Mouse (Mus musculus): ENCODE data around the gene Isy1.

GRCm38 (mm10) chr6:87786621-87787020, 52.0 kb downstream of the Isy1 start:
- no peak for TF ChIP-seq POLR2A (IDR thresholded peaks at IDR 0.05; ENCODE audit: insufficient read length, low read depth)
- no peak for TF ChIP-seq REST (IDR thresholded peaks at IDR 0.05; ENCODE audit: insufficient read depth, insufficient read length)
- no peak for TF ChIP-seq TCF12 (IDR thresholded peaks at IDR 0.05; ENCODE audit: insufficient read depth, poor library complexity, severe bottlenecking)
- no peak for TF ChIP-seq MYOG (IDR thresholded peaks at IDR 0.05; ENCODE audit: control insufficient read depth in 1 of 3, insufficient read depth in 1 of 3, insufficient read length in 2 of 3, low read depth in 2 of 3)
- TF ChIP-seq MYOD1 (IDR thresholded peaks at IDR 0.05; ENCODE audit: control insufficient read depth in 1 of 3, insufficient read length in 2 of 3, low read depth in 2 of 3): no peak
